Mouse (Mus musculus) liver, adult 2 months (tissue): ENCODE measurements around the gene 1110008P14Rik.

Experiments used
- CTCF ChIP-seq: fragments of 200-500 bp; IDR thresholded peaks from 2 replicates; pipeline ENCODE4 v1.5.1; 2011; ENCODE audit warnings: low read depth, low read length, control low read depth
- POLR2A ChIP-seq: fragments of 200-500 bp; IDR thresholded peaks from 2 replicates; pipeline ENCODE4 v1.6.1; 2011; ENCODE audit warnings: low read length, control low read depth; ENCODE audit not compliant: insufficient read depth; ENCODE audit errors: extremely low read depth

DNA sequence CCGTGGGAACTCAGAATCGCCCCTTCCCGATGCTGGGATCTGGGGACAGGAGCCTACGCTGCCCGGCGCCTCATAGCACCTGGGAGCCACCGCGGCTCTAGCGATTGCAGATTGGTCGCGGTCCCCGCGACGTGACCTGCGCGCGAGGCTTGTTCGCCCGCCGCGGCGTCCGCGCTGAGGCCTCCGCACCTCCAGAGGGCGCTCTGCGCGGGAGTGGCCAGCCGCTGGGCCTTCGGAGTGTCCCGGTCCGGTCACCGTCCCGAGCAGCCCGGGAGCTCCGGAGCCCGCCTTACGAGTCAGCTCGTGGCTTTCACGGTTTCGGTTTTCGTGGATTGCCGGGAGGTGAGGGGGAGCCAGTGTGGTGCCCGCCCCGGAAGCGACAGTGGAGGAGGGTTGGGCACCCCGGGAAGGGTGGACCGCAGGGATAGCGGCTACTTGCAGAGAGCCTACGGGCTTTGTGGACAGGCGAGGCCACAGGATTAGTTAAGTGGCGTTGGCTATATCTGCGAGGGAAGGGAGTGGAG is 18.9 kb downstream of the 1110008P14Rik start:
- TF ChIP-seq CTCF (peak; percentile 89), POLR2A (peak; percentile 58)
